Comparison of ENCODE assay signal across 21 mouse cellular contexts in the genomic region with DNA sequence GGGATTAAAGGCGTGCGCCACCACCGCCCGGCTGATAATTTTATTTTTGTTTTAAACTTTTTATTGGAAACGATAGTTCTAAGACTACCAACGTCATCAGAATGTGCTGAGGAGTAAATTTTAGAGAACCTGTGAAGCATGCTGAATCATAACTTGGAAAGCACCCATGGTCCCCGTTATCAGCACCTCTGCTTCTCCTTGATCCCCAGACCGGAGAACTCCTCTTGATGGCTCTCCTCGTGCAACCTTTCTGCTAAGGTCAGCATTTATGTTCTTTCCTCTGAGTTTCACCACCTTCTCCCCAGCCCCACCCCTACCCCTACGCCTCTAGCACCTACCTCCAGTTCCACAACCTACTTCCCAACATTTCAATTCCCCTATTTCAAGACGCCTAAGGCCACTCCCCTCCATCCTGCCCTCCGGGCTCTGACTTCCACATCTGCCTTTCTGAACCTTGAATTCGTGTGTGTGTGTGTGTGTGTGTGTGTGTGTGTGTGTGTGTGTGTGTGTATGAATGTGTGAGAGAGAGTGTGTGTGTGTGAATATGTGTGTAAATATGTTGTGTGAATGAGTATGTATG. TPM values are rescaled to one million over a fixed set of nuclear protein-coding genes. Genes with fewer than 3 reads are reported as not detected.
DNase-seq lines count a peak whose midpoint lies in the region; ATAC-seq and TF ChIP-seq lines count a peak whose summit lies in the region.
"Had no signal": no experiment of that assay in that cellular context is flagged by ENCODE, and none has a peak within 500 bp of the region (broad histone marks: within the 10 kb centered on the region; RNA-seq: fewer than 3 reads in every experiment).

No protein-coding gene starts in this region.

- WGBS in forebrain, embryonic 11.5 days = 67% methylated on average over 13 of the region's 13 CpGs
- WGBS in forebrain, postnatal 0 days = 69% methylated on average over 13 of the region's 13 CpGs
- 54% methylated on average over 13 of the region's 13 CpGs for WGBS in liver, postnatal 0 days (ENCODE audit: insufficient replicate concordance)
- WGBS in liver, embryonic 11.5 days = 60% methylated on average over 13 of the region's 13 CpGs
- WGBS in limb, embryonic 10.5 days = 68% methylated on average over 13 of the region's 13 CpGs

- DNase-seq in forebrain, embryonic 11.5 days (ENCODE audit: low spot score) = peak; percentile 22
- no peak for DNase-seq in forebrain, postnatal 0 days
- no peak for DNase-seq in liver, postnatal 0 days
- no peak for DNase-seq in liver, embryonic 11.5 days (ENCODE audit: low spot score)
- DNase-seq in MEL-GATA-1-ER (ENCODE audit: extremely low read depth, low read depth) = peak; percentile 41
- DNase-seq in adrenal gland, postnatal 36 days = no peak
- no peak for DNase-seq in limb, embryonic 10.5 days (ENCODE audit: low spot score)

- no peak overlapping the region for H3K27ac ChIP-seq in forebrain, embryonic 11.5 days (ENCODE audit: low read depth, low read length)
- no peak overlapping the region for H3K27ac ChIP-seq in forebrain, postnatal 0 days (ENCODE audit: low read depth, low read length)
- H3K27ac ChIP-seq in liver, postnatal 0 days (ENCODE audit: low read depth) = no peak overlapping the region
- no peak overlapping the region for H3K27ac ChIP-seq in liver, embryonic 11.5 days (ENCODE audit: low read depth, low read length)
- no peak overlapping the region for H3K27ac ChIP-seq in limb, embryonic 10.5 days
- H3K27ac ChIP-seq: embryonic facial prominence, embryonic 10.5 days; heart, embryonic 13.5 days; hindbrain, embryonic 15.5 days had no signal

- H3K9me3 ChIP-seq in forebrain, embryonic 11.5 days (ENCODE audit: control insufficient read depth, low read length) = no peaks in the 10 kb centered on the region
- H3K9me3 ChIP-seq in forebrain, postnatal 0 days (ENCODE audit: low read length) = no peaks in the 10 kb centered on the region
- no peaks in the 10 kb centered on the region for H3K9me3 ChIP-seq in liver, postnatal 0 days (ENCODE audit: low read length)
- no peaks in the 10 kb centered on the region for H3K9me3 ChIP-seq in liver, embryonic 11.5 days (ENCODE audit: control insufficient read depth, low read length)
- H3K9me3 ChIP-seq in limb, embryonic 10.5 days (replicated peaks) = no peaks in the 10 kb centered on the region
- H3K9me3 ChIP-seq: embryonic facial prominence, embryonic 10.5 days; forebrain, embryonic 10.5 days; heart, embryonic 13.5 days; hindbrain, embryonic 15.5 days had no signal

- no peaks in the 10 kb centered on the region for H3K36me3 ChIP-seq in forebrain, embryonic 11.5 days (ENCODE audit: control insufficient read depth, insufficient read depth, low read length)
- no peaks in the 10 kb centered on the region for H3K36me3 ChIP-seq in forebrain, postnatal 0 days (ENCODE audit: insufficient read depth)
- H3K36me3 ChIP-seq in liver, postnatal 0 days (replicated peaks; ENCODE audit: insufficient read depth, low read length) = no peaks in the 10 kb centered on the region
- H3K36me3 ChIP-seq in liver, embryonic 11.5 days (ENCODE audit: control insufficient read depth, insufficient read depth, low read length) = no peaks in the 10 kb centered on the region
- no peaks in the 10 kb centered on the region for H3K36me3 ChIP-seq in limb, embryonic 10.5 days
- H3K36me3 ChIP-seq: embryonic facial prominence, embryonic 10.5 days; forebrain, embryonic 10.5 days; heart, embryonic 13.5 days; hindbrain, embryonic 15.5 days had no signal

- no peaks in the 10 kb centered on the region for H3K27me3 ChIP-seq in forebrain, embryonic 11.5 days (ENCODE audit: control insufficient read depth, insufficient read depth, low read length)
- no peaks in the 10 kb centered on the region for H3K27me3 ChIP-seq in forebrain, postnatal 0 days (ENCODE audit: insufficient read depth, low read length)
- H3K27me3 ChIP-seq in liver, postnatal 0 days (ENCODE audit: insufficient read depth, low read length) = no peaks in the 10 kb centered on the region
- H3K27me3 ChIP-seq in liver, embryonic 11.5 days (replicated peaks; ENCODE audit: control insufficient read depth, insufficient read depth, low read length) = 0 out of 2 replicates have a peak, but pooled peaks cover 4% of the 10 kb centered on the region
- H3K27me3 ChIP-seq in limb, embryonic 10.5 days (ENCODE audit: low read depth, poor library complexity, severe bottlenecking) = 0 out of 2 replicates have a peak, but pooled peaks cover 6% of the 10 kb centered on the region
- H3K27me3 ChIP-seq: hindbrain, embryonic 15.5 days had no signal

- no peak overlapping the region for H3K9ac ChIP-seq in forebrain, embryonic 11.5 days (ENCODE audit: low read length)
- H3K9ac ChIP-seq in forebrain, postnatal 0 days = no peak overlapping the region
- no peak overlapping the region for H3K9ac ChIP-seq in liver, postnatal 0 days (replicated peaks)
- H3K9ac ChIP-seq in liver, embryonic 11.5 days (ENCODE audit: low read depth, low read length) = no peak overlapping the region
- H3K9ac ChIP-seq: heart, embryonic 13.5 days; hindbrain, embryonic 15.5 days had no signal

- TF ChIP-seq CTCF in forebrain, postnatal 0 days (IDR thresholded peaks at IDR 0.05; ENCODE audit: low read depth) = no peak
- no peak for TF ChIP-seq CTCF in liver, postnatal 0 days (IDR thresholded peaks at IDR 0.05; ENCODE audit: low read depth)

- no peak overlapping the region for H3K4me3 ChIP-seq in forebrain, embryonic 11.5 days (ENCODE audit: low read depth, low read length)
- no peak overlapping the region for H3K4me3 ChIP-seq in forebrain, postnatal 0 days (ENCODE audit: low read depth, low read length)
- H3K4me3 ChIP-seq in liver, postnatal 0 days (ENCODE audit: low read depth, low read length) = no peak overlapping the region
- H3K4me3 ChIP-seq in liver, embryonic 11.5 days (ENCODE audit: low read depth, low read length) = no peak overlapping the region
- no peak overlapping the region for H3K4me3 ChIP-seq in limb, embryonic 10.5 days
- H3K4me3 ChIP-seq: embryonic facial prominence, embryonic 10.5 days; erythroblast, embryonic 14.5 days; forebrain, embryonic 10.5 days; heart, embryonic 13.5 days; hindbrain, embryonic 15.5 days had no signal

- no peaks in the 10 kb centered on the region for H3K4me1 ChIP-seq in forebrain, embryonic 11.5 days (replicated peaks; ENCODE audit: control insufficient read depth, insufficient read depth, low read length)
- no peaks in the 10 kb centered on the region for H3K4me1 ChIP-seq in forebrain, postnatal 0 days (ENCODE audit: insufficient read depth)
- no peaks in the 10 kb centered on the region for H3K4me1 ChIP-seq in liver, postnatal 0 days (ENCODE audit: insufficient read depth)
- H3K4me1 ChIP-seq in liver, embryonic 11.5 days (replicated peaks; ENCODE audit: control insufficient read depth, insufficient read depth, low read length) = no peaks in the 10 kb centered on the region
- no peaks in the 10 kb centered on the region for H3K4me1 ChIP-seq in limb, embryonic 10.5 days
- H3K4me1 ChIP-seq: heart, embryonic 13.5 days; hindbrain, embryonic 15.5 days had no signal

- ATAC-seq in forebrain, embryonic 11.5 days (replicated peaks; ENCODE audit: low FRiP score) = no peak
- ATAC-seq in forebrain, postnatal 0 days = no peak
- ATAC-seq in liver, postnatal 0 days = peak; percentile 20; the same call in 1 of the 2 replicates
- ATAC-seq in liver, embryonic 11.5 days (replicated peaks; ENCODE audit: low FRiP score) = no peak

- no peak for TF ChIP-seq EP300 in liver, postnatal 0 days (IDR thresholded peaks at IDR 0.05; ENCODE audit: low read depth)

- H3K4me2 ChIP-seq in forebrain, embryonic 11.5 days (ENCODE audit: low read depth, low read length, severe bottlenecking) = no peak overlapping the region
- no peak overlapping the region for H3K4me2 ChIP-seq in forebrain, postnatal 0 days (ENCODE audit: low read depth)
- H3K4me2 ChIP-seq in liver, postnatal 0 days (ENCODE audit: low read depth, low read length) = no peak overlapping the region
- H3K4me2 ChIP-seq in liver, embryonic 11.5 days = no peak overlapping the region
- H3K4me2 ChIP-seq: heart, embryonic 13.5 days; hindbrain, embryonic 15.5 days had no signal

RNA-seq across cellular contexts. Expression of a gene that starts 21.6 kb away (rescaled TPM):
- 0.20 and 0.24 TPM in 2 replicates for polyA plus RNA-seq in forebrain, embryonic 11.5 days (2014; fragmentation: Nextera tagmentation; extraction: Ambion mirVana)
- total RNA-seq in forebrain, postnatal 0 days (2014; rRNA removed) = 0.31 and 0.62 TPM in 2 replicates
- polyA plus RNA-seq in forebrain, postnatal 0 days (2015; fragmentation: Nextera tagmentation; extraction: Ambion mirVana) = 0.15 and 0.40 TPM in 2 replicates
- 0.07 and 0.09 TPM in 2 replicates for polyA plus RNA-seq in liver, postnatal 0 days (2015; fragmentation: Nextera tagmentation; extraction: Ambion mirVana)
- polyA plus RNA-seq in liver, embryonic 11.5 days (2014; fragmentation: Nextera tagmentation; extraction: Ambion mirVana) = 1.7 and 2.2 TPM in 2 replicates
- total RNA-seq in adrenal gland, postnatal 36 days (2021) = not detected
- 0.16 and 0.29 TPM in 2 replicates for polyA plus RNA-seq in limb, embryonic 10.5 days (2016; fragmentation: Nextera tagmentation; extraction: Ambion mirVana)
- total RNA-seq: adrenal gland, adult 2 months; adrenal gland, postnatal 25 days; gastrocnemius, postnatal 10 days; gastrocnemius, postnatal 4 days; heart, postnatal 36 days had no signal
- polyA plus RNA-seq: erythroblast, embryonic 14.5 days; hindbrain, embryonic 11.5 days had no signal

RNA-seq across cellular contexts. Expression of a gene that starts 32.7 kb away (rescaled TPM):
- not detected in 2 replicates for polyA plus RNA-seq in forebrain, embryonic 11.5 days (2014; fragmentation: Nextera tagmentation; extraction: Ambion mirVana)
- 0.62 TPM in 2 replicates for total RNA-seq in forebrain, postnatal 0 days (2014; rRNA removed)
- polyA plus RNA-seq in forebrain, postnatal 0 days (2015; fragmentation: Nextera tagmentation; extraction: Ambion mirVana) = 0.33 and 0.34 TPM in 2 replicates
- polyA plus RNA-seq in liver, postnatal 0 days (2015; fragmentation: Nextera tagmentation; extraction: Ambion mirVana) = not detected in 2 replicates
- polyA plus RNA-seq in liver, embryonic 11.5 days (2014; fragmentation: Nextera tagmentation; extraction: Ambion mirVana) = not detected in 2 replicates
- not detected for total RNA-seq in adrenal gland, postnatal 36 days (2021)
- not detected in 2 replicates for polyA plus RNA-seq in limb, embryonic 10.5 days (2016; fragmentation: Nextera tagmentation; extraction: Ambion mirVana)
- total RNA-seq: adrenal gland, adult 2 months; adrenal gland, postnatal 25 days; gastrocnemius, postnatal 10 days; heart, postnatal 36 days had no signal
- polyA plus RNA-seq: adrenal gland, adult 2 months; CD4-positive, CD25-positive, alpha-beta regulatory T cell, adult 4 months; embryonic facial prominence, embryonic 14.5 days; erythroblast, embryonic 14.5 days; forebrain, embryonic 10.5 days; heart, postnatal 0 days had no signal

RNA-seq across cellular contexts. Expression of a gene that starts 56.3 kb away (rescaled TPM):
- polyA plus RNA-seq in forebrain, embryonic 11.5 days (2014; fragmentation: Nextera tagmentation; extraction: Ambion mirVana) = 116 and 123 TPM in 2 replicates
- total RNA-seq in forebrain, postnatal 0 days (2014; rRNA removed) = 28.9 and 34.2 TPM in 2 replicates
- 47.7 and 53.6 TPM in 2 replicates for polyA plus RNA-seq in forebrain, postnatal 0 days (2015; fragmentation: Nextera tagmentation; extraction: Ambion mirVana)
- polyA plus RNA-seq in liver, postnatal 0 days (2015; fragmentation: Nextera tagmentation; extraction: Ambion mirVana) = 25.4 and 26.6 TPM in 2 replicates
- 108 and 110 TPM in 2 replicates for polyA plus RNA-seq in liver, embryonic 11.5 days (2014; fragmentation: Nextera tagmentation; extraction: Ambion mirVana)
- 10 to 100 TPM; 48.8 to 58.1 TPM for total RNA-seq in adrenal gland, postnatal 36 days (2021)
- 133 and 144 TPM in 2 replicates for polyA plus RNA-seq in limb, embryonic 10.5 days (2016; fragmentation: Nextera tagmentation; extraction: Ambion mirVana)

Comparison
In these comparisons a context has a peak if more than half of its experiments do, and no peak if none do; other contexts are left out.
1. DNase-seq: peak in forebrain, embryonic 11.5 days (single experiment) and MEL-GATA-1-ER (single experiment); none in forebrain, postnatal 0 days (single experiment), liver, postnatal 0 days (single experiment), liver, embryonic 11.5 days (single experiment), adrenal gland, postnatal 36 days (0 of 2) and limb, embryonic 10.5 days (single experiment).